Mouse (Mus musculus): Measurements from ENCODE around the gene Polr2h. TPM values are rescaled to one million over a fixed set of nuclear protein-coding genes. Genes with fewer than 3 reads are reported as not detected.

Polr2h gene
- polyA plus RNA-seq, 1 experiment: 10.1 TPM

DNA sequence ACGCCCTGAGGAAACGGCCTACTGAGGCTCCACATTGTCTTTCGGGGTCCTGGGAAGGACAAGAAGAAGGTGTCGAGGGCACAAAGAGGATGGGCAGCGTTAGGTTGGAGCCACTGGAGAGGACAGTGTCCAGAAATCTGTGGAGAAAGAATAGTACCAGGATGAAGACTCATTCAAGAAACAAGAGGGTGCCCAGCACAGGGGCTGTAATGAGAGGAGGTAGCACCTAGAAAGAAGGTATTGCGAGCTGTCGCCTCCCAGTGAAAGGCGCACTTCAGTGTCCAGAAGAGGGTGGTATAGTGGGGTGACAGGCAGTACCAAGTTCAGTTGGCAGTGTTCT is 654 bp upstream of the Polr2h start:
- Histone ChIP-seq H3K4me3 (ENCODE audit: insufficient read depth, low read length) (peak overlapping the region; percentile 70), H3K27ac (ENCODE audit: insufficient read depth, low read depth, low read length) (no peak overlapping the region), H3K4me1 (ENCODE audit: control insufficient read depth, insufficient read depth, low read length) (peaks cover 2% of the 10 kb centered on the region; the same call in 1 of the 2 replicates)
- TF ChIP-seq POLR2A (IDR thresholded peaks at IDR 0.05; ENCODE audit: borderline replicate concordance, low read depth, low read length) (no peak), CTCF (IDR thresholded peaks at IDR 0.05; ENCODE audit: low read depth, low read length) (no peak)

DNA sequence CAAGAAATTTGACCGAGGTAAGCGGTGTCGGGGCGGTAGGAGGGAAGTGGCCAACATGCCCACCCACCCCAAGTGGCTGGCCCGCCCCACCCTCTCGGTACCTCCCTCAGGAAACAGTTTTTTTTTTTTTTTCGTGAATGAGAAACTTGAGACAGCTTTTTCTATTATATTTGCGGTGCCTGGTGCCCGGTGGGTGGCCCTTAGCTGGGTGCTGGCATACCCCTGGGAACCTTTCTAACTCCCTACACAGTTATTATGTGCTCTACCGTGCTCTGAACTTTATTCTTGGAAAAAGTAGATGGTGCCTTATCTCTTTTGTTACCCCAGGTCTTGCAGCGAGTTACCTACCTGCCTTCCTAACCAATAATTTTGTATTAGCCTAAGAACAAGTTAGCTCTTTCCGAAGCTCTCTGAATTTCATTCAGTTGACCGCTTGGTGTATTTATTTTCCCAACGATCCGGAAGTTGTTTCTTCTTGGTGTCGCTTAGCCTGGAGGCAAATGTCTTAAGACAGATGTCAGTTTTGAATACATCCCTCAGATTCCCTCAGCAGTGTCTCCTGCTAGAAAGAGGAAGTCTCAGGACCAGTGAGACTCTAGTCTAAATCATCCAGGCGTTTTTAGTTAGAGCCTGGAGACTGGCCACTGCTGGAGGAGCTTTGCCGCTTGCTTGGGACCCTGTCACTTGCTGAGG is 659 bp downstream of the Polr2h start:
- peak overlapping the region; percentile 64 for H3K27ac ChIP-seq (ENCODE audit: insufficient read depth, low read depth, low read length)
- H3K4me3 ChIP-seq (ENCODE audit: insufficient read depth, low read length): peak overlapping the region; percentile 70
- H3K4me1 ChIP-seq (ENCODE audit: control insufficient read depth, insufficient read depth, low read length): peaks cover 2% of the 10 kb centered on the region; the same call in 1 of the 2 replicates
- TF ChIP-seq CTCF (IDR thresholded peaks at IDR 0.05; ENCODE audit: low read depth, low read length) (no peak), POLR2A (IDR thresholded peaks at IDR 0.05; ENCODE audit: borderline replicate concordance, low read depth, low read length) (no peak)

DNA sequence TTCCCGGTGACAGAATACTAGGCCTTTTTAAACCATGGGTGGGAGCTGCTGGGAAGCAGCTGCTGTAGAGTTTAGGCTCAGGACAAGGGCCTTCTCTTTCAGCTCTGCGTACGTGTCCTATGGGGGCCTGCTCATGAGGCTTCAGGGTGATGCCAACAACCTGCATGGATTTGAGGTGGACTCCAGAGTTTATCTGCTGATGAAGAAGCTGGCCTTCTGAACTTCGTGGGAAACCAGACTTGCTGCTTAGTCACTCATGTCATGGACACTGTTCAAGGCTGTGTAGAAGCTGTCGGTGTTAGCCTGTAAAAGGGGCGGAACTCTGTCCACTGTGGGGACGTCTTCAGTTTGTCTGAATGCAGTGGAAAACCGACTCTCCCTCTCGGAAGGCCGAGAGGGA is 4.3 kb downstream of the Polr2h start:
- Histone ChIP-seq H3K4me3 (ENCODE audit: insufficient read depth, low read length) (no peak overlapping the region), H3K27ac (ENCODE audit: insufficient read depth, low read depth, low read length) (no peak overlapping the region), H3K4me1 (ENCODE audit: control insufficient read depth, insufficient read depth, low read length) (peaks cover 6% of the 10 kb centered on the region; the same call in 1 of the 2 replicates)
- TF ChIP-seq POLR2A (IDR thresholded peaks at IDR 0.05; ENCODE audit: borderline replicate concordance, low read depth, low read length) (no peak), CTCF (IDR thresholded peaks at IDR 0.05; ENCODE audit: low read depth, low read length) (no peak)

DNA sequence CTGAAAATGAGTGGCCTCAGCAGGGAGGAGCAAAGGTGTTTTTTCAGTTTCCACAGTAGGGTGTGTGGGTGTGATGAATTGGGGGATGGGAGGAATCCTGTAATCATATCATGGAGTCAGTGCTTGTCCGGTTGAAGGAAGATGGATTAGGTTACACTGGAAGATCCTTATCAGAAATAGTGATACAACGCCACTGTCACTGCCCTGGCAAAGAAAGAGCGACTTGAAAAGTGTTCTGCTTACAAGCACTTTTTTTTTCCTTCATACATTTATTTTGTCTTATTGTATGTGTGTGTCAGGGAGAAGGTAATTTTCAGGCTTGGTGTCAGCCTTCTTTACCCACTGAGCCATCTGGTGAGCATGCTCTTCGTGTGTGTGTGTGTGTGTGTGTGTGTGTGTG is 5.3 kb downstream of the Polr2h start:
- no peak overlapping the region for H3K4me3 ChIP-seq (ENCODE audit: insufficient read depth, low read length)
- peaks cover 6% of the 10 kb centered on the region; the same call in 1 of the 2 replicates for H3K4me1 ChIP-seq (ENCODE audit: control insufficient read depth, insufficient read depth, low read length)
- no peak overlapping the region for H3K27ac ChIP-seq (ENCODE audit: insufficient read depth, low read depth, low read length)
- no peak for TF ChIP-seq POLR2A (IDR thresholded peaks at IDR 0.05; ENCODE audit: borderline replicate concordance, low read depth, low read length)
- no peak for TF ChIP-seq CTCF (IDR thresholded peaks at IDR 0.05; ENCODE audit: low read depth, low read length)

DNA sequence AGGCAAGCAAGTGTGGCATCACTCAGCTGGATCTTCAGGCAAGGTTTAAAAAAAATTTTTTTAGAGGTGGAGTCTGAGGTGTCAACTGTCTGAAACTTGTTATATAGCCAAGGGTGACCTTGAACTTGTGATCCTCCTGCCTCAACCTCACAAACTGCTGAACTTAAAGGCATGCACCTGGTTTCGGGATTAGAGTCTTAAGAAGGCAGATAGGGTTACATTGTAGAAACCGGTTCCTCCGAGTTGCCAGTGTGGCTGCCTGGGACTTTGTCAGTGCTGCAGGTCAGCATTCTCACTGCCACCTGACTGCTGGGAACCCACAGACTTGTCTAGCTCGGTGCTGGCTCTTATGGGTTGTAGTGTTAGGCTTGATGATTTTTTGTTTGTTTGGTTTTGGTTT is 5.8 kb downstream of the Polr2h start:
- Histone ChIP-seq H3K4me3 (ENCODE audit: insufficient read depth, low read length) (no peak overlapping the region), H3K27ac (ENCODE audit: insufficient read depth, low read depth, low read length) (no peak overlapping the region), H3K4me1 (ENCODE audit: control insufficient read depth, insufficient read depth, low read length) (peaks cover 6% of the 10 kb centered on the region; the same call in 1 of the 2 replicates)
- no peak for TF ChIP-seq CTCF (IDR thresholded peaks at IDR 0.05; ENCODE audit: low read depth, low read length)
- no peak for TF ChIP-seq POLR2A (IDR thresholded peaks at IDR 0.05; ENCODE audit: borderline replicate concordance, low read depth, low read length)

DNA sequence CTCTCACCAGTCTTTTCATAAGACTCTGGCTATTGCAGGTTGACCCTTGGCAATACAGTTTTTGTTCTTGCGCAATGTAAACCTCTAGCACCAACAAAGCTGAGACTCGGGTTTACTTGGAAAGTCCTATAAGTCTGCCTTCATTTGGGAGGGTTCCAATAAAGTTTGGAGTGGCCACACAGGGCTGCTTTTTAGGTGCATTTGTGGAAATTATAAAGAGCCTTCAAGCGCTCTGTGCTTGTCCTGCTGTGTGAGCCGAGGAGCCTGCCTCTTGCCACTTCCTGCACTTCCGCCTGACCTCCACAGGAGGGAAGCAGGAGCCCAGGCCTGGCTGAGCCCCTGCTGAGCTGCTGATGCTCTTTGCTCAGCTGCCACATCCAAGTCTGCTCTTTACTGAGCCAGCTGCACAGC is 6.9 kb downstream of the Polr2h start:
- H3K4me1 ChIP-seq (ENCODE audit: control insufficient read depth, insufficient read depth, low read length): peaks cover 4% of the 10 kb centered on the region; the same call in 1 of the 2 replicates
- TF ChIP-seq CTCF (IDR thresholded peaks at IDR 0.05; ENCODE audit: low read depth, low read length): peak; percentile 49; the same call in 1 of the 2 replicates
- TF ChIP-seq POLR2A (IDR thresholded peaks at IDR 0.05; ENCODE audit: borderline replicate concordance, low read depth, low read length): no peak
- H3K27ac ChIP-seq (ENCODE audit: insufficient read depth, low read depth, low read length): no peak overlapping the region
- H3K4me3 ChIP-seq (ENCODE audit: insufficient read depth, low read length): no peak overlapping the region

DNA sequence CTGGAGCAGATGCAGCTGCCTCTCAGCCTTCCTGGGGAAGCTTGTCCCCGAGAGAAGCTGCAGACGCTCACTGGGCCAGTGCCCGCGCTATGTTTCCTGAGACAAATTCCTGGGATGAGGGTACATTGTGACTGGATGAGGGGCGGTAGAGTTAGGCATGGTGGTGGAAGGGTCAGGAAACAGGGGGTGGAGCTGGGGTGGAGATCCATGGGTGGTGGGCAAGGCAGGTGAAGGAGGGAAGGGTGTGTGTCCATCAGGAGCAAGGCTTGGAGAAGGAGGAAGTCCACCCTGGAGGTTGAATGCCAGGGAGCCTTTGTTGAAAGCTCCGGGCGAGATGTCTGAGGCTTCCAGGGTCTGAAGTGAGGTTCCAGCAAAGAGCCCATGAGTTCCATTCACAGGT is 7.9 kb downstream of the Polr2h start:
- TF ChIP-seq CTCF (IDR thresholded peaks at IDR 0.05; ENCODE audit: low read depth, low read length): no peak
- no peak for TF ChIP-seq POLR2A (IDR thresholded peaks at IDR 0.05; ENCODE audit: borderline replicate concordance, low read depth, low read length)
- no peak overlapping the region for H3K27ac ChIP-seq (ENCODE audit: insufficient read depth, low read depth, low read length)
- peaks cover 4% of the 10 kb centered on the region; the same call in 1 of the 2 replicates for H3K4me1 ChIP-seq (ENCODE audit: control insufficient read depth, insufficient read depth, low read length)
- no peak overlapping the region for H3K4me3 ChIP-seq (ENCODE audit: insufficient read depth, low read length)

DNA sequence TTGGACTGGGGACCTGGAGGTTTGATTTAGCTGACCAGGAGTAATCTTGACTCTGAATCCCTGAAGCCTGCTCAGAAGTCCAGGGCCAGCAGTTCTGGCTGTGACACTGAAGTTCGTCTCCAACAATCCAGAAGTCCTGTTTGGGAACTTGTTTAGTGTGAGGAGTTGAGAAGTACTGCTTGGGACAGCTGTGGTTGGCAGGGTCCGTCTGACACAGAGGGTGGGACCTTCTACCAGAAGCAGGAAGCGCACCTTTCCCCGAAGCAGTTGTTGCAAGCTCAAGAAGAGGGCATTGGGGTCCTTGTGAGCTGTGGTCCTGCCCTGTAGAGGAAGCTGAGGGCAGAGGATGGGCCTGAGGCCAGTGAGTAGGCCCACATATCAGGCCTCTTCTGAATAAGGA is 8.3 kb downstream of the Polr2h start:
- Histone ChIP-seq H3K27ac (ENCODE audit: insufficient read depth, low read depth, low read length) (no peak overlapping the region), H3K4me1 (ENCODE audit: control insufficient read depth, insufficient read depth, low read length) (peaks cover 4% of the 10 kb centered on the region; the same call in 1 of the 2 replicates), H3K4me3 (ENCODE audit: insufficient read depth, low read length) (no peak overlapping the region)
- TF ChIP-seq CTCF (IDR thresholded peaks at IDR 0.05; ENCODE audit: low read depth, low read length): no peak

DNA sequence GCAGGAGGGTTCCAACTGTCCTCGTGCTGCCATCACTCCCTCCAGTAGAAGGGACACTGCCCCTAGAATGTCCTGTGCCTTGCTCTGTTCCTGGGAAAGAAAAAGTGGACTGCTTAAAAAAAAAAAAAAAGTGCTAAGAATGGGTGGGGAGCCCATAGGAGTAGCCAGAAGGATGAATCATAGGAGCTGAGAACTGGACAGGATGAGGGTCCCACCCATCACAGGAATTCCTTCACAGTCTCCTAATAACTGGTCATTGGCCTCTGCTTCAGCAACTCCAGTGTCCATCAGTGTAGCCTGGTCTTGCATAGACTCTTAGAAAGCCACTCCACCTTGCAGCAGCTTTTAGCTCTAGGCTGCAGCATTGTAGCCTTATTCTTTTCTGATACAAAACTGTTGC is 8.9 kb downstream of the Polr2h start:
- no peak overlapping the region for H3K4me3 ChIP-seq (ENCODE audit: insufficient read depth, low read length)
- peaks cover 4% of the 10 kb centered on the region; the same call in 1 of the 2 replicates for H3K4me1 ChIP-seq (ENCODE audit: control insufficient read depth, insufficient read depth, low read length)
- no peak for TF ChIP-seq POLR2A (IDR thresholded peaks at IDR 0.05; ENCODE audit: borderline replicate concordance, low read depth, low read length)
- TF ChIP-seq CTCF (IDR thresholded peaks at IDR 0.05; ENCODE audit: low read depth, low read length): no peak
- no peak overlapping the region for H3K27ac ChIP-seq (ENCODE audit: insufficient read depth, low read depth, low read length)

DNA sequence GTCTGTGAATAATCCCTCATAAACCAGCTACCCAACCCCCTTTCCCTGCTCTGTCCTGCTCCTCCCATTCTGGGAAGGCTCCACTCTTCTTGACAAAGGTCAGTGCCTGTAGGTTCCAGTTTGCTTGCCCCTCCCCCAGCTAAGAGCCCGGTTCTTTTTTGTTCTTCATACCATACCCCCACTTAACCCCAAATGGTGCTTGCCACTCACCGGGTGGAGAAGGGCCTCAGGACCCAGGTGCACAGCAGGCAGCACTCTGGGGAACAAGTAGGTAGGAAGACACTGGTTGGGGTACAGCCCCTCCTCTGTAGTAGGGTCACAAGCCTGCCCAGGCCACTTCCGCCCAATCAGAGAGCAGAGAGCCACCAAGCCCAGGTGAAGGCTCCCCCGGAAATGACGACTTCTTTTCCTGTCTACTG is 12.8 kb downstream of the Polr2h start:
- H3K4me3 ChIP-seq (ENCODE audit: insufficient read depth, low read length): no peak overlapping the region
- no peaks in the 10 kb centered on the region for H3K4me1 ChIP-seq (ENCODE audit: control insufficient read depth, insufficient read depth, low read length)
- no peak for TF ChIP-seq CTCF (IDR thresholded peaks at IDR 0.05; ENCODE audit: low read depth, low read length)
- no peak for TF ChIP-seq POLR2A (IDR thresholded peaks at IDR 0.05; ENCODE audit: borderline replicate concordance, low read depth, low read length)
- H3K27ac ChIP-seq (ENCODE audit: insufficient read depth, low read depth, low read length): no peak overlapping the region
